ENCODE assay signal across 8 mouse cellular contexts in the genomic region with DNA sequence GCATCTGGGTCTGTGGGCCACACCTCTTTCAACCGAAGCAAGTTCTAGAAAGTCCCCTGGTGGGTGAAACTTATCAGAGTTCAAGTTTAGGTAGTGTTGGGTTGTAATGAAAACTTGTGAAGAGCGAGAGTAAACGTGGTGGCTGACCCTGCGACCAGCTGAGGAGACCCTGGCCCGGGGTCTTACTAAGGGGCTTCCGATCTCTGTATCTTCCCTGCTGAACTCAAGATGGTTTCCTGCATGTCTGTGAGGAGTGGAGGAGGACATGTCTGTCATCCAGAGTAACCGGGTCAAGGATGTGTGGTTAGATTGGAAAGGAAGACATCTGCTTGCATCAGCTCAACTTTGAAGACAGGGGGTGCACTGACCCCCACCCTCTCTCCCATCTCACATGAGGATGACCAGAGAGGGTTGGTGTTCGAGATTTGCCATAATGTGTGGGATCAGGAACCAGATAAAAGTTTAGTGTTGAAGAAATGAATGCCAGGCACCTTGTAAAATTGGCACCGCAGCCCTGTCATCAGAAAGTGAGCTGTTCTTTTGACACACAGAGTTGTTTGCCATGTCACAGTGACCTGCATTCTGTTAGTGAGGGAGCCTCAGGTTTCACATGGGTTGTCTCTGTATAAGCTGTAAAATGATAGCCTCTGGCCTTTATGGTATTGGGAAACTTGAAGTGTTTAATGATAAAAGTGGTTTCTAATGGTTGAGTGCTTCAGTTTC. TPM values are rescaled to one million over a fixed set of nuclear protein-coding genes. Genes with fewer than 3 reads are reported as not detected.
A peak's percentile ranks its signal among the peaks of the same experiment; 100 is the strongest.
DNase-seq lines count a peak whose midpoint lies in the region; ATAC-seq and TF ChIP-seq lines count a peak whose summit lies in the region.

No protein-coding gene starts in this region.

- TF ChIP-seq EP300 in stomach, postnatal 0 days (optimal IDR thresholded peaks at IDR 0.05) = no peak

- H3K27me3 ChIP-seq in lung, embryonic 15.5 days = no peaks in the 10 kb centered on the region
- no peaks in the 10 kb centered on the region for H3K27me3 ChIP-seq in heart, embryonic 14.5 days (ENCODE audit: control insufficient read depth, insufficient read depth, low read length)
- H3K27me3 ChIP-seq in liver, embryonic 15.5 days = peaks cover 23% of the 10 kb centered on the region
- H3K27me3 ChIP-seq in stomach, postnatal 0 days (ENCODE audit: control insufficient read depth, insufficient read depth, low read length) = no peaks in the 10 kb centered on the region

- peak overlapping the region; percentile 73 for H3K4me3 ChIP-seq in lung, embryonic 15.5 days
- H3K4me3 ChIP-seq in heart, embryonic 14.5 days (ENCODE audit: control insufficient read depth in 1 of 2, insufficient read depth in 1 of 2, low read depth in 1 of 2, low read length in 2 of 2) = peak overlapping the region; percentile 65 to 86
- peak overlapping the region; percentile 69 for H3K4me3 ChIP-seq in liver, embryonic 15.5 days (replicated peaks)
- H3K4me3 ChIP-seq in stomach, postnatal 0 days (ENCODE audit: low read depth, low read length) = peak overlapping the region; percentile 80

- H3K4me1 ChIP-seq in lung, embryonic 15.5 days = peaks cover 16% of the 10 kb centered on the region
- peaks cover 6 to 9% of the 10 kb centered on the region in 2 experiments; a peak in 2 of 4 replicates for H3K4me1 ChIP-seq in heart, embryonic 14.5 days (ENCODE audit: control insufficient read depth in 2 of 2, insufficient read depth in 2 of 2, low read length in 2 of 2)
- peaks cover 19% of the 10 kb centered on the region for H3K4me1 ChIP-seq in liver, embryonic 15.5 days (replicated peaks)
- 0 out of 2 replicates have a peak, but pooled peaks cover 3% of the 10 kb centered on the region for H3K4me1 ChIP-seq in stomach, postnatal 0 days (replicated peaks; ENCODE audit: control insufficient read depth, insufficient read depth)

- TF ChIP-seq CTCF in stomach, postnatal 0 days (IDR thresholded peaks at IDR 0.05; ENCODE audit: low read depth) = peak; percentile 26

- peak overlapping the region; percentile 70 for H3K27ac ChIP-seq in lung, embryonic 15.5 days
- peak overlapping the region; percentile 8 to 74; a peak in 2 of 4 replicates for H3K27ac ChIP-seq in heart, embryonic 14.5 days (replicated peaks in 1 of 2; ENCODE audit: control insufficient read depth in 1 of 2, insufficient read depth in 1 of 2, low read depth in 2 of 2, low read length in 2 of 2)
- peak overlapping the region; percentile 74 for H3K27ac ChIP-seq in liver, embryonic 15.5 days (replicated peaks)
- H3K27ac ChIP-seq in stomach, postnatal 0 days (replicated peaks) = peak overlapping the region; percentile 92

- H3K36me3 ChIP-seq in lung, embryonic 15.5 days = no peaks in the 10 kb centered on the region
- no peaks in the 10 kb centered on the region for H3K36me3 ChIP-seq in heart, embryonic 14.5 days (ENCODE audit: control insufficient read depth, insufficient read depth, low read length)
- H3K36me3 ChIP-seq in liver, embryonic 15.5 days (replicated peaks) = no peaks in the 10 kb centered on the region
- H3K36me3 ChIP-seq in stomach, postnatal 0 days (ENCODE audit: control insufficient read depth, insufficient read depth, low read length) = no peaks in the 10 kb centered on the region

- no peak for DNase-seq in lung, postnatal 36 days
- DNase-seq in c-Kit-positive CD71-positive TER-119-negative erythroid progenitor cells, embryonic 14.5 days (ENCODE audit: low read depth) = peak; percentile 53
- no peak for DNase-seq in stomach, postnatal 0 days (ENCODE audit: low spot score)
- no peak for DNase-seq in retina, postnatal 1 day
- DNase-seq in adrenal gland, postnatal 4 days (ENCODE audit: low spot score in 2 of 2) = no peak

- no peak for ATAC-seq in lung, embryonic 15.5 days (ENCODE audit: borderline replicate concordance, extremely low read depth, low FRiP score, low TSS enrichment)
- ATAC-seq in heart, embryonic 14.5 days (ENCODE audit: insufficient number of reproducible peaks, insufficient read depth, low FRiP score, low read depth) = no peak
- ATAC-seq in liver, embryonic 15.5 days (ENCODE audit: insufficient read depth) = no peak
- ATAC-seq in stomach, postnatal 0 days (ENCODE audit: low FRiP score, low TSS enrichment) = no peak

- peak overlapping the region; percentile 94 for H3K4me2 ChIP-seq in lung, embryonic 15.5 days
- peak overlapping the region; percentile 94 for H3K4me2 ChIP-seq in heart, embryonic 14.5 days (ENCODE audit: low read length)
- H3K4me2 ChIP-seq in liver, embryonic 15.5 days = peak overlapping the region; percentile 98
- peak overlapping the region; percentile 99 for H3K4me2 ChIP-seq in stomach, postnatal 0 days (replicated peaks; ENCODE audit: low read depth)

- 29% methylated on average over 9 of the region's 9 CpGs for WGBS in lung, embryonic 15.5 days
- WGBS in heart, embryonic 14.5 days = 39% methylated on average over 9 of the region's 9 CpGs
- 28% methylated on average over 9 of the region's 9 CpGs for WGBS in liver, embryonic 15.5 days (ENCODE audit: insufficient replicate concordance)
- WGBS in stomach, postnatal 0 days = 36% methylated on average over 9 of the region's 9 CpGs

- H3K9ac ChIP-seq in lung, embryonic 15.5 days = peak overlapping the region; percentile 69
- H3K9ac ChIP-seq in heart, embryonic 14.5 days (ENCODE audit: low read length) = peak overlapping the region; percentile 81
- peak overlapping the region; percentile 62 for H3K9ac ChIP-seq in liver, embryonic 15.5 days
- peak overlapping the region; percentile 84 for H3K9ac ChIP-seq in stomach, postnatal 0 days (ENCODE audit: low read length)

- H3K9me3 ChIP-seq in lung, embryonic 15.5 days = no peaks in the 10 kb centered on the region
- H3K9me3 ChIP-seq in heart, embryonic 14.5 days (ENCODE audit: control insufficient read depth, low read length) = no peaks in the 10 kb centered on the region
- H3K9me3 ChIP-seq in liver, embryonic 15.5 days (replicated peaks) = no peaks in the 10 kb centered on the region
- no peaks in the 10 kb centered on the region for H3K9me3 ChIP-seq in stomach, postnatal 0 days (ENCODE audit: control insufficient read depth, low read length)

RNA-seq across cellular contexts. Expression of a gene that starts 7.3 kb away (rescaled TPM):
- polyA plus RNA-seq in lung, embryonic 15.5 days (2015; fragmentation: Nextera tagmentation; extraction: Ambion mirVana) = 4.1 and 4.3 TPM in 2 replicates
- polyA plus RNA-seq in heart, embryonic 14.5 days (2014; fragmentation: Nextera tagmentation; extraction: Ambion mirVana) = 15.6 and 17.8 TPM in 2 replicates
- 1.4 and 2.2 TPM in 2 replicates for polyA plus RNA-seq in liver, embryonic 15.5 days (2015; fragmentation: Nextera tagmentation; extraction: Ambion mirVana)
- 6.5 and 11.1 TPM in 2 replicates for polyA plus RNA-seq in stomach, postnatal 0 days (2015; fragmentation: Nextera tagmentation; extraction: Ambion mirVana)
- total RNA-seq in adrenal gland, postnatal 4 days (2021) = 1 to 10 TPM; 1.8 to 2.3 TPM

Comparison
In these comparisons a context has a peak if more than half of its experiments do, and no peak if none do; other contexts are left out.
1. H3K27ac ChIP-seq: peak in every context shown above with its lines; median percentile 92 in stomach, postnatal 0 days; 74 in liver, embryonic 15.5 days; 70 in lung, embryonic 15.5 days; 41 in heart, embryonic 14.5 days.